Mouse (Mus musculus) CH12.LX (cell line): ENCODE measurements around the gene Slc38a10. TPM values are rescaled to one million over a fixed set of nuclear protein-coding genes. Genes with fewer than 3 reads are reported as not detected.

ENCODE experiments used
- DNase-seq: peaks from one replicate; pipeline ENCODE4 v3.0.0-alpha.2; 2013; ENCODE audit errors: extremely low read depth
- H3K27ac ChIP-seq: 2 replicates; pipeline ENCODE4 v1.5.1; 2012; ENCODE audit warnings: low read depth, mild to moderate bottlenecking, control low read depth, moderate library complexity; ENCODE audit not compliant: insufficient read depth
- H3K27me3 ChIP-seq: replicated peaks from 2 replicates; pipeline ENCODE3; 2012; ENCODE audit warnings: inconsistent platforms
- H3K36me3 ChIP-seq, 2 experiments: replicated peaks in 1 of 2; 2 replicates each; pipeline versions ENCODE3 to v1.6.1; 2012; ENCODE audit warnings: inconsistent platforms in 1 of 2, low read length in 1 of 2, mild to moderate bottlenecking in 1 of 2, mixed read lengths in 1 of 2, moderate library complexity in 1 of 2; ENCODE audit not compliant: control insufficient read depth in 1 of 2, insufficient read depth in 1 of 2
- H3K4me1 ChIP-seq, 2 experiments: 2 replicates each; pipeline ENCODE4 v1.6.1; 2012; ENCODE audit warnings: inconsistent platforms in 1 of 2, moderate library complexity in 1 of 2; ENCODE audit not compliant: insufficient read depth in 2 of 2, control insufficient read depth in 1 of 2
- H3K4me2 ChIP-seq: 2 replicates; pipeline ENCODE4 v1.6.1; 2012; ENCODE audit warnings: low read depth, mild to moderate bottlenecking, control low read depth; ENCODE audit not compliant: poor library complexity, insufficient read depth, severe bottlenecking
- H3K4me3 ChIP-seq, 3 experiments: fragments of 150-350 bp in 1 of 3; sonication (generic) in 1 of 3; replicated peaks in 1 of 3; 2 replicates each; pipeline versions ENCODE3 to v1.5.1; 2011 to 2012; ENCODE audit warnings: low read depth in 2 of 3, low read length in 2 of 3, mild to moderate bottlenecking in 2 of 3, moderate library complexity in 2 of 3, control low read depth in 1 of 3, improper control_type of control experiment in 1 of 3, inconsistent platforms in 1 of 3, mixed read lengths in 1 of 3; ENCODE audit not compliant: poor library complexity in 1 of 3
- H3K79me2 ChIP-seq: replicated peaks from 2 replicates; pipeline ENCODE4 v1.6.1; 2012; ENCODE audit warnings: mild to moderate bottlenecking, moderate library complexity; ENCODE audit not compliant: control insufficient read depth, poor library complexity, insufficient read depth, severe bottlenecking; ENCODE audit errors: extremely low read depth
- H3K9ac ChIP-seq: 2 replicates; pipeline ENCODE4 v1.6.1; 2012; ENCODE audit warnings: low read depth, mild to moderate bottlenecking, control low read depth, moderate library complexity; ENCODE audit not compliant: insufficient read depth
- H3K9me3 ChIP-seq: replicated peaks from 2 replicates; pipeline ENCODE3; 2012; ENCODE audit warnings: low read length, inconsistent platforms, mixed read lengths
- E2F4 ChIP-seq: IDR thresholded peaks from 2 replicates; pipeline ENCODE4 v1.6.1; 2011; ENCODE audit warnings: low read depth, low read length, improper control_type of control experiment; ENCODE audit not compliant: insufficient replicate concordance
- ETS1 ChIP-seq: conservative IDR thresholded peaks from 2 replicates; pipeline ENCODE4 v1.6.1; 2012; ENCODE audit warnings: low read depth, mild to moderate bottlenecking, inconsistent platforms, low read length, improper control_type of control experiment, moderate library complexity
- GABPA ChIP-seq: IDR thresholded peaks from 2 replicates; pipeline ENCODE4 v1.6.1; 2012; ENCODE audit warnings: low read depth, low read length, improper control_type of control experiment, inconsistent platforms; ENCODE audit not compliant: insufficient replicate concordance
- HCFC1 ChIP-seq: IDR thresholded peaks from 2 replicates; pipeline ENCODE4 v1.6.1; 2012; ENCODE audit warnings: low read depth, mild to moderate bottlenecking, inconsistent platforms, low read length, improper control_type of control experiment
- IRF4 ChIP-seq: IDR thresholded peaks from 2 replicates; pipeline ENCODE4 v1.6.1; 2014; ENCODE audit warnings: low read depth, mild to moderate bottlenecking, inconsistent platforms, low read length, improper control_type of control experiment
- JUN ChIP-seq: IDR thresholded peaks from 2 replicates; pipeline ENCODE4 v1.6.1; 2011; ENCODE audit warnings: low read depth, mild to moderate bottlenecking, low read length, improper control_type of control experiment, moderate library complexity; ENCODE audit not compliant: insufficient read depth
- JUND ChIP-seq: conservative IDR thresholded peaks from 2 replicates; pipeline ENCODE4 v1.6.1; 2011; ENCODE audit warnings: low read depth, low read length, improper control_type of control experiment
- MAFK ChIP-seq: IDR thresholded peaks from 2 replicates; pipeline ENCODE4 v1.6.1; 2011; ENCODE audit warnings: low read length, improper control_type of control experiment; ENCODE audit not compliant: insufficient replicate concordance
- MXI1 ChIP-seq: IDR thresholded peaks from 2 replicates; pipeline ENCODE4 v1.6.1; 2011; ENCODE audit warnings: mild to moderate bottlenecking, low read depth, low read length, improper control_type of control experiment
- NELFE ChIP-seq: IDR thresholded peaks from 2 replicates; pipeline ENCODE4 v1.6.1; 2011; ENCODE audit warnings: low read depth, low read length, improper control_type of control experiment
- SIN3A ChIP-seq: IDR thresholded peaks from 2 replicates; pipeline ENCODE4 v1.6.1; 2012; ENCODE audit warnings: low read length, improper control_type of control experiment, inconsistent platforms
- TBP ChIP-seq: conservative IDR thresholded peaks from 2 replicates; pipeline ENCODE4 v1.6.1; 2011; ENCODE audit warnings: low read depth, low read length, improper control_type of control experiment
- TCF12 ChIP-seq: IDR thresholded peaks from 2 replicates; pipeline ENCODE4 v1.6.1; 2014; ENCODE audit warnings: low read depth, mild to moderate bottlenecking, inconsistent platforms, low read length, improper control_type of control experiment
- UBTF ChIP-seq: IDR thresholded peaks from 2 replicates; pipeline ENCODE4 v1.6.1; 2012; ENCODE audit warnings: low read depth, mild to moderate bottlenecking, inconsistent platforms, low read length, improper control_type of control experiment, moderate library complexity
- ZKSCAN1 ChIP-seq: IDR thresholded peaks from 2 replicates; pipeline ENCODE4 v1.6.1; 2012; ENCODE audit warnings: low read depth, inconsistent platforms, low read length, improper control_type of control experiment, borderline replicate concordance
- ZMIZ1 ChIP-seq: IDR thresholded peaks from 2 replicates; pipeline ENCODE4 v1.6.1; 2012; ENCODE audit warnings: low read depth, mild to moderate bottlenecking, inconsistent platforms, low read length, improper control_type of control experiment
- dilution Hi-C: fragments of 300-500 bp; cut with MboI; formaldehyde crosslinking; loops from 2 replicates; pipeline ENCODE4 v1.14.3; 2020; ENCODE audit warnings: low sequenced_read_pairs; ENCODE audit not compliant: extremely low pct_unique_long_range_greater_than_20kb, extremely low pct_ligation_motif_present
- in situ Hi-C: fragments of 300-500 bp; cut with MboI; formaldehyde crosslinking; loops from 3 replicates; pipeline ENCODE4 v1.14.3; 2019; ENCODE audit warnings: low sequenced_read_pairs, low pct_ligation_motif_present, low pct_unique_long_range_greater_than_20kb, mixed read lengths
- polyA plus RNA-seq: library from polyadenylated mRNA; unstranded; fragments of >175 nt; gene quantifications from 2 replicates; pipeline ENCODE4 v1.2.1, GENCODE M21; 2012; ENCODE audit warnings: low read depth; ENCODE audit not compliant: insufficient read length
- total RNA-seq, 2 experiments: library from RNA; depleted of rRNA; stranded (reverse); fragments of 300-350 nt in 1 of 2; fragments of >200 nt in 1 of 2; gene quantifications; 2 replicates each; pipeline ENCODE4 v1.2.3; 2012 to 2014

Gene Slc38a10
- total and polyA plus RNA-seq, 3 experiments, result 47.1 to 97.6 (median 75.6) TPM

DNA sequence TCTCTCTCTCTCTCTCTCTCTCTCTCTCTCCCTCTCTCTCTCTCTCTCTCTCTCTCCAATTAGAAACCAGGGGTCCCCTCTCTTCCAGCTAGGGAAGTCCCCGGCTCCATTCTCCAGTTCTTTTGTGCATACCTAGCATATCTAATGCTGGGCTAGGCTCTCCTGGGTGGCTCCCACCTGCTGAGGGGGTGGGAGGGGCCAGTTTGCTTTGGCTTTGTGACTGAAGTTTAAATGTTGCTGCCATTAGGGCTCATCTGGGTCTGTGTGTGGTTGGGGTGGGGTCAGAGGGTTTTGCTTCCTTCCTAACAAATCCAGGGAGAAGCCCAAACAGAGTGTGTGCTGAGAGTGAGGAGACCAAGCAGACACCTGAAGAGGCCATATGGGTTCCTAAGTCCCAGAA lies 32.0 kb upstream of the Slc38a10 start:
- in situ Hi-C loops, result no loop called here
- H3K9ac ChIP-seq, result no peak overlapping the region
- dilution Hi-C loops, result no loop called here
- TF ChIP-seq ZMIZ1 (no peak), JUN (no peak), GABPA (no peak), SIN3A (no peak)
- no peak for DNase-seq
- H3K9me3 ChIP-seq, result peaks cover 12% of the 10 kb centered on the region
- peaks cover 67% of the 10 kb centered on the region for H3K27me3 ChIP-seq
- no peaks in the 10 kb centered on the region for H3K79me2 ChIP-seq
- no peak overlapping the region for H3K4me2 ChIP-seq
- no peaks in the 10 kb centered on the region for H3K36me3 ChIP-seq
- no peaks in the 10 kb centered on the region for H3K4me1 ChIP-seq
- H3K4me3 ChIP-seq, result no peak overlapping the region
- no peak overlapping the region for H3K27ac ChIP-seq

DNA sequence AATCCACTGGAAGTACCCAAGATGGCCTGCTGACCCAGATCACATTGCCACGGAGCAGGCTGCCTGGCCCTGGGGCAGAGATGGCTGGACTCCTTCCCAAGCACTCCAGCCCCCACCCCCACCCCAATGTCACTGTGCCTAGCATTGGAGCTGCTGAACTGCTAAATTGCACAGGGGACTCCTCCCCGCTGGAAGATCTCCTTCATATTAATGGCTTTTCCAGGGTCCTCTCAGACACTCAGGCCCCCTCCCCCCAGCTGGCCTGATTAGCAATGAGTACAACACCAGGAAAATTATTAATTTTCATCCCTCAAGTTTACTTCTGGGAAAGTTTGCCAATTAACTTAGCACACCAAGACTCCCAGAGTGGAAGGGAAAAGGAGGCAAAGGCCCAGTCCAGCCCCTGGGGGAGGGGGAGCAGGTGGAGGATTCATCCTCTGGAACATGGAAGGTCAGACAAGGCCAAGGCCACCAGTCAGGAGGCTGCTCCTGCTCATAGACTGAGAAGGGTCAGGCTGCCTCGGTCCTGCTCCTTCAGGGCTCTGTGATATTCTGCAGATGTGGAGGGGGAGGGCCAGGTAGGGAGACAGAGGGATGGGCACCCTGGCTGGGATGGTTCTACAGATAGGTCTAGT lies 31.4 kb upstream of the Slc38a10 start:
- H3K27me3 ChIP-seq, result peaks cover 71% of the 10 kb centered on the region
- dilution Hi-C loops, result no loop called here
- H3K9me3 ChIP-seq, result peaks cover 6% of the 10 kb centered on the region

DNA sequence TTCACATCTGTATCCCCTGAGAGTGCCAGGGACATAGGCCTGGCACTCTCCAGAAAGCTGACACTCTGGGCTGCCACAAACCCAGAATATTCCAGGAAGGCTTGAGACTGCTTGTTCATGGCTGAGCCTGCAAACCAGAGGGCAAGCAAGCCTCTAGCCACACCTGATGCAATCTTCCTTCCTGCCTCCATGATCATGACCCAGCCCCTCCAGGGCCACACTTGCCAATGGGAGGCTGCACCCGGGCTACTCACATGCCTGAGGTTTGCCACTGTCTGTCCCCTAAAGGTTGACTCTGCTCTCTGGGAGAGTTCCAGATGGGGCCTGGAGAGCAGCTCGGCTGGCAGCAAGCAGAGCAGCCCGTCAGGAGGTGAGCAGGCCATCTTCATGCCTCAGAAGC lies 30.2 kb upstream of the Slc38a10 start:
- no peaks in the 10 kb centered on the region for H3K36me3 ChIP-seq
- in situ Hi-C loops, result no loop called here
- H3K4me3 ChIP-seq, result no peak overlapping the region
- H3K4me1 ChIP-seq, result no peaks in the 10 kb centered on the region
- H3K27ac ChIP-seq, result no peak overlapping the region
- H3K9me3 ChIP-seq, result peaks cover 5% of the 10 kb centered on the region
- TF ChIP-seq E2F4, result no peak
- no peak for TF ChIP-seq ETS1
- no peak for TF ChIP-seq JUND
- no peak for TF ChIP-seq TBP
- TF ChIP-seq MXI1, result no peak
- TF ChIP-seq IRF4, result no peak
- TF ChIP-seq UBTF, result no peak
- no peak for TF ChIP-seq TCF12
- no peak for TF ChIP-seq ZKSCAN1
- TF ChIP-seq NELFE, result no peak
- TF ChIP-seq, all 38 proteins: peak for 0
- DNase-seq, result no peak
- Histone ChIP-seq H3K9ac (no peak overlapping the region), H3K79me2 (no peaks in the 10 kb centered on the region), H3K4me2 (no peak overlapping the region), H3K27me3 (peaks cover 80% of the 10 kb centered on the region)
- dilution Hi-C loops, result no loop called here

More for the DNA sequence above, 31.4 kb upstream of the Slc38a10 start:
- DNase-seq, result no peak
- H3K4me2 ChIP-seq, result no peak overlapping the region
- H3K36me3 ChIP-seq, result no peaks in the 10 kb centered on the region
- H3K79me2 ChIP-seq, result no peaks in the 10 kb centered on the region
- no peak overlapping the region for H3K9ac ChIP-seq
- no peak overlapping the region for H3K27ac ChIP-seq
- H3K4me3 ChIP-seq, result no peak overlapping the region
- TF ChIP-seq MAFK (no peak), HCFC1 (no peak), JUN (no peak), JUND (no peak), UBTF (no peak)
- no peaks in the 10 kb centered on the region for H3K4me1 ChIP-seq
- in situ Hi-C loops, result no loop called here
